Mouse (Mus musculus) B cell, adult 2 months (primary cell): ENCODE measurements around the gene Fis1.
A peak's percentile ranks its signal among the peaks of the same experiment; 100 is the strongest.
"Not testable (repeated sequence)": the region's sequence is repeated elsewhere in the genome, so short reads cannot be mapped to it uniquely, and the experiment has no call there.

ENCODE experiments used
- DNase-seq, 2 experiments: peaks; one replicate each; pipeline ENCODE4 v3.0.0; 2022

Fis1 gene

GRCm38 (mm10) chr5:136953015-136953414 is at the start of gene Fis1:
TSS of gene Fis1 (plus strand) at chr5:136953275.
- DNase-seq, result peak; percentile 69 to 71

- no peak for DNase-seq
These were observed 48.5 kb upstream of the Fis1 start for GRCm38 (mm10) chr5:136904621-136905020.

- peak; percentile 72 to 73 for DNase-seq
These were observed 47.4 kb upstream of the Fis1 start for GRCm38 (mm10) chr5:136905630-136906029.

GRCm38 (mm10) chr5:136907587-136907986 is 45.5 kb upstream of the Fis1 start:
- no peak for DNase-seq

- peak; percentile 76 to 77 for DNase-seq
These were observed 44.9 kb upstream of the Fis1 start, which contains the start of gene Ift22 for GRCm38 (mm10) chr5:136907991-136908857. TSS of gene Ift22 (plus strand) at chr5:136908150.

GRCm38 (mm10) chr5:136914183-136914582 is 38.9 kb upstream of the Fis1 start:
- DNase-seq, result no peak

GRCm38 (mm10) chr5:136917613-136918242 is 35.3 kb upstream of the Fis1 start:
- no peak for DNase-seq

GRCm38 (mm10) chr5:136918655-136919472 is 34.2 kb upstream of the Fis1 start:
- peak; percentile 72 to 76 for DNase-seq

- DNase-seq, result peak in 1 of 2 experiments; percentile 11
These were observed 33.4 kb upstream of the Fis1 start for GRCm38 (mm10) chr5:136919546-136920301.

GRCm38 (mm10) chr5:136922830-136923229 is 30.2 kb upstream of the Fis1 start:
- DNase-seq, result no peak

GRCm38 (mm10) chr5:136923751-136924478 is 29.2 kb upstream of the Fis1 start:
- DNase-seq, result no peak

GRCm38 (mm10) chr5:136929073-136929472 is 24.0 kb upstream of the Fis1 start:
- DNase-seq, result peak; percentile 82 to 83

- DNase-seq, result no peak
These were observed 21.2 kb upstream of the Fis1 start for GRCm38 (mm10) chr5:136931896-136932295.

GRCm38 (mm10) chr5:136932956-136933355 is 20.1 kb upstream of the Fis1 start:
- no peak for DNase-seq

- DNase-seq, result no peak
These were observed 19.1 kb upstream of the Fis1 start for GRCm38 (mm10) chr5:136933930-136934329.

GRCm38 (mm10) chr5:136935905-136936695 is 17.0 kb upstream of the Fis1 start:
- peak; percentile 55 to 58 for DNase-seq

- DNase-seq, result no peak
These were observed 16.3 kb upstream of the Fis1 start for GRCm38 (mm10) chr5:136936750-136937149.

GRCm38 (mm10) chr5:136937621-136938020 is 15.5 kb upstream of the Fis1 start:
- no peak for DNase-seq

GRCm38 (mm10) chr5:136939284-136939683 is 13.8 kb upstream of the Fis1 start:
- DNase-seq, result peak; percentile 67 to 70

GRCm38 (mm10) chr5:136940029-136940428 is 13.0 kb upstream of the Fis1 start:
- not testable (repeated sequence) for DNase-seq
